Mouse (Mus musculus): Measurements from ENCODE around the gene Spryd3. TPM values are rescaled to one million over a fixed set of nuclear protein-coding genes. Genes with fewer than 3 reads are reported as not detected.

Spryd3 gene
- polyA plus RNA-seq, 1 experiment, result 43.1 TPM

GRCm38 (mm10) chr15:102111495-102111829 is 24.6 kb downstream of the Spryd3 start:
- no peak for DNase-seq
- no peaks in the 10 kb centered on the region for H3K27me3 ChIP-seq (ENCODE audit: control insufficient read depth, insufficient read depth, low read length)
- H3K27ac ChIP-seq (ENCODE audit: control insufficient read depth, insufficient read depth, low read length), result no peak overlapping the region
- TF ChIP-seq POLR2A (IDR thresholded peaks at IDR 0.05; ENCODE audit: control insufficient read depth, extremely low read depth, insufficient read depth, low read length, poor library complexity), result no peak
- no peak for TF ChIP-seq CTCF (IDR thresholded peaks at IDR 0.05; ENCODE audit: borderline replicate concordance, control insufficient read depth, extremely low read depth, insufficient read depth, low read length, poor library complexity)
- H3K36me3 ChIP-seq (ENCODE audit: control insufficient read depth, insufficient read depth, low read length), result no peaks in the 10 kb centered on the region
- H3K4me1 ChIP-seq (replicated peaks; ENCODE audit: control insufficient read depth, insufficient read depth, low read length), result peaks cover 23% of the 10 kb centered on the region
- no peak overlapping the region for H3K4me3 ChIP-seq (ENCODE audit: control insufficient read depth, insufficient read depth, low read length)
- 98% methylated on average over 11 of the region's 11 CpGs for WGBS

- 65% methylated on average over 29 of the region's 29 CpGs for WGBS
- Histone ChIP-seq H3K27me3 (ENCODE audit: control insufficient read depth, insufficient read depth, low read length) (no peaks in the 10 kb centered on the region), H3K4me1 (replicated peaks; ENCODE audit: control insufficient read depth, insufficient read depth, low read length) (peaks cover 21% of the 10 kb centered on the region), H3K27ac (ENCODE audit: control insufficient read depth, insufficient read depth, low read length) (no peak overlapping the region), H3K36me3 (ENCODE audit: control insufficient read depth, insufficient read depth, low read length) (no peaks in the 10 kb centered on the region), H3K4me3 (ENCODE audit: control insufficient read depth, insufficient read depth, low read length) (no peak overlapping the region)
- TF ChIP-seq CTCF (IDR thresholded peaks at IDR 0.05; ENCODE audit: borderline replicate concordance, control insufficient read depth, extremely low read depth, insufficient read depth, low read length, poor library complexity), result no peak
- no peak for TF ChIP-seq POLR2A (IDR thresholded peaks at IDR 0.05; ENCODE audit: control insufficient read depth, extremely low read depth, insufficient read depth, low read length, poor library complexity)
- DNase-seq, result no peak
Measured at GRCm38 (mm10) chr15:102110701-102111494, 25.1 kb downstream of the Spryd3 start.

- H3K4me1 ChIP-seq (replicated peaks; ENCODE audit: control insufficient read depth, insufficient read depth, low read length), result peaks cover 18% of the 10 kb centered on the region
- H3K4me3 ChIP-seq (ENCODE audit: control insufficient read depth, insufficient read depth, low read length), result no peak overlapping the region
- H3K36me3 ChIP-seq (ENCODE audit: control insufficient read depth, insufficient read depth, low read length), result no peaks in the 10 kb centered on the region
- TF ChIP-seq CTCF (IDR thresholded peaks at IDR 0.05; ENCODE audit: borderline replicate concordance, control insufficient read depth, extremely low read depth, insufficient read depth, low read length, poor library complexity) (no peak), POLR2A (IDR thresholded peaks at IDR 0.05; ENCODE audit: control insufficient read depth, extremely low read depth, insufficient read depth, low read length, poor library complexity) (no peak)
- H3K27me3 ChIP-seq (ENCODE audit: control insufficient read depth, insufficient read depth, low read length), result no peaks in the 10 kb centered on the region
- H3K27ac ChIP-seq (ENCODE audit: control insufficient read depth, insufficient read depth, low read length), result no peak overlapping the region
- no peak for DNase-seq
- 96% methylated on average over 7 of the region's 7 CpGs for WGBS
Measured at GRCm38 (mm10) chr15:102110271-102110670, 25.8 kb downstream of the Spryd3 start.

- Histone ChIP-seq H3K4me1 (replicated peaks; ENCODE audit: control insufficient read depth, insufficient read depth, low read length) (peaks cover 18% of the 10 kb centered on the region), H3K27me3 (ENCODE audit: control insufficient read depth, insufficient read depth, low read length) (no peaks in the 10 kb centered on the region), H3K4me3 (ENCODE audit: control insufficient read depth, insufficient read depth, low read length) (no peak overlapping the region), H3K36me3 (ENCODE audit: control insufficient read depth, insufficient read depth, low read length) (no peaks in the 10 kb centered on the region), H3K27ac (ENCODE audit: control insufficient read depth, insufficient read depth, low read length) (no peak overlapping the region)
- 54% methylated on average over 18 of the region's 18 CpGs for WGBS
- peak; percentile 75 for DNase-seq
- TF ChIP-seq CTCF (IDR thresholded peaks at IDR 0.05; ENCODE audit: borderline replicate concordance, control insufficient read depth, extremely low read depth, insufficient read depth, low read length, poor library complexity) (peak; percentile 50; the same call in 1 of the 2 replicates), POLR2A (IDR thresholded peaks at IDR 0.05; ENCODE audit: control insufficient read depth, extremely low read depth, insufficient read depth, low read length, poor library complexity) (no peak)
Measured at GRCm38 (mm10) chr15:102108651-102109525, 27.1 kb downstream of the Spryd3 start.

- Histone ChIP-seq H3K27me3 (ENCODE audit: control insufficient read depth, insufficient read depth, low read length) (no peaks in the 10 kb centered on the region), H3K36me3 (ENCODE audit: control insufficient read depth, insufficient read depth, low read length) (no peaks in the 10 kb centered on the region), H3K27ac (ENCODE audit: control insufficient read depth, insufficient read depth, low read length) (no peak overlapping the region), H3K4me1 (replicated peaks; ENCODE audit: control insufficient read depth, insufficient read depth, low read length) (peaks cover 18% of the 10 kb centered on the region), H3K4me3 (ENCODE audit: control insufficient read depth, insufficient read depth, low read length) (no peak overlapping the region)
- 50% methylated on average over 13 of the region's 13 CpGs for WGBS
- DNase-seq, result peak; percentile 79
- TF ChIP-seq CTCF (IDR thresholded peaks at IDR 0.05; ENCODE audit: borderline replicate concordance, control insufficient read depth, extremely low read depth, insufficient read depth, low read length, poor library complexity) (no peak), POLR2A (IDR thresholded peaks at IDR 0.05; ENCODE audit: control insufficient read depth, extremely low read depth, insufficient read depth, low read length, poor library complexity) (no peak)
Measured at GRCm38 (mm10) chr15:102107689-102108573, 28.1 kb downstream of the Spryd3 start.

All from thymus, adult 2 months (tissue).